Mouse (Mus musculus) liver, embryonic 13.5 days (tissue): ENCODE results near the gene Ablim1. TPM values are rescaled to one million over a fixed set of nuclear protein-coding genes. Genes with fewer than 3 reads are reported as not detected.
A peak's percentile ranks its signal among the peaks of the same experiment; 100 is the strongest.

Experiments
- ATAC-seq: fragments of 200-750 bp; cut with Nextera tagmentation; 2 replicates; pipeline ENCODE4 v1.8.0; 2017; ENCODE audit warnings: low read depth, mild to moderate bottlenecking, moderate number of reproducible peaks, moderate library complexity
- DNase-seq: peaks from one replicate; pipeline ENCODE4 v3.0.0; 2022
- H3K27ac ChIP-seq: fragments of 300-500 bp; sonication (generic); 2 replicates; pipeline ENCODE4 v1.5.1; 2015; ENCODE audit warnings: moderate library complexity, mild to moderate bottlenecking, inconsistent platforms
- H3K27me3 ChIP-seq: fragments of 300-500 bp; sonication (generic); 2 replicates; pipeline ENCODE4 v1.6.1; 2015; ENCODE audit warnings: mild to moderate bottlenecking, inconsistent platforms
- H3K36me3 ChIP-seq: fragments of 300-500 bp; sonication (generic); 2 replicates; pipeline ENCODE4 v1.6.1; 2015; ENCODE audit warnings: mild to moderate bottlenecking, inconsistent platforms
- H3K4me1 ChIP-seq: fragments of 300-500 bp; sonication (generic); replicated peaks from 2 replicates; pipeline ENCODE4 v1.6.1; 2015; ENCODE audit warnings: inconsistent platforms
- H3K4me2 ChIP-seq: fragments of 300-500 bp; sonication (generic); 2 replicates; pipeline ENCODE4 v1.6.1; 2015; ENCODE audit warnings: inconsistent platforms, mild to moderate bottlenecking, moderate library complexity
- H3K4me3 ChIP-seq: fragments of 300-500 bp; sonication (generic); replicated peaks from 2 replicates; pipeline ENCODE4 v1.5.1; 2015; ENCODE audit warnings: mild to moderate bottlenecking, inconsistent platforms
- H3K9ac ChIP-seq: fragments of 300-500 bp; sonication (generic); 2 replicates; pipeline ENCODE4 v1.6.1; 2015; ENCODE audit warnings: mild to moderate bottlenecking, inconsistent platforms
- H3K9me3 ChIP-seq: fragments of 300-500 bp; sonication (generic); replicated peaks from 2 replicates; pipeline ENCODE4 v1.6.1; 2016; ENCODE audit warnings: inconsistent platforms
- WGBS: fragments of 180-500 bp; shearing (Covaris S2); methylation state at CpG from one replicate; pipeline ENCODE4 v1.1.7; 2015; ENCODE audit not compliant: insufficient replicate concordance; 5-methylcytosine and 5-hydroxymethylcytosine counted together
- polyA plus RNA-seq: library from polyadenylated mRNA; unstranded; fragments of >200 nt; fragmentation: Nextera tagmentation; extraction: Ambion mirVana; gene quantifications from 2 replicates; pipeline ENCODE4 v1.2.1, GENCODE M21; 2015

The Ablim1 gene
- polyA plus RNA-seq, 1 experiment from 2014 or later, result 4.8 TPM

GRCm38 (mm10) chr19:57017785-57018179, 296.9 kb downstream of the Ablim1 start:
- no peaks in the 10 kb centered on the region for H3K4me1 ChIP-seq
- WGBS, result 51% methylated on average over 8 of the region's 8 CpGs
- no peak overlapping the region for H3K4me2 ChIP-seq
- no peak overlapping the region for H3K27ac ChIP-seq
- ATAC-seq (no peak), DNase-seq (no peak)
- H3K36me3 ChIP-seq, result no peaks in the 10 kb centered on the region
- no peak overlapping the region for H3K9ac ChIP-seq
- H3K27me3 ChIP-seq, result peaks cover 16% of the 10 kb centered on the region; the same call in 1 of the 2 replicates
- H3K9me3 ChIP-seq, result no peaks in the 10 kb centered on the region
- H3K4me3 ChIP-seq, result no peak overlapping the region

DNA sequence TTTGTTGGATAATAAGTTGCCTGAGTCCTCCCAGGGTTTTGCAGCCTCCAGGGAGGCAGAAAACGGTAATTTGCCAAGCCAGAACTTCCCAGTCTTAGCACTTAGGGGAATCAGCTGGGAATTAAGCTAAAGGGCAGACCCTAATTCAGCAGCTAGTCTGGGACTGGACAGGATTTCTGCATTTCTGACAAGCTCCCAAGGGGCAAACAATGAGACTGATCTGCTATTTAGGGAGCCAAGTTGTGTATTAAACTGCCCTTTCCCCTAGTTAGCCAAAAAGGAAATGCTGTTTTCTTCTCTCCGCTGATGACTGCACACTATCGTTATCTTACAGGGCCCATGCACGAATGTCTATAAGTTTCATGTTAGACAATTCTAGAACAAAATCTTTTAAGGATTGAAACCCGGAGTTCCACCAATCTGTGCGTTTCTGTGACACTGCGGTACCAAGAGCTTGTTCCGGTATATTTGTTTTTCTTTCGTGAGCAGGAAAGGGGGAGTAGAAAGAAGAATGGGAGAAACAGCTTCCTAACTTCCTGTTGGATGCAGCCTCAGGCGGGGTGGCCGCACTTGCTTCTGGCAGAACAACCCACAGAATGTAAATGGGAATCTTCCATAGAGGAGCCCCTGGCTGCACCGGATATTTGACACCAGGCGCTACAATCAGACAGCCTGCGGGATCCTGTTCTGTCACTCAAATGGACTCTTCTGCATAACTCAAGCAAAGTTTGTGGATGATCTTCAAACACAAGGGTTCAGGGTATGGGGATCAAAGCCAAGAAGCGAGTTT, 297.5 kb downstream of the Ablim1 start:
- WGBS, result 22% methylated on average over 15 of the region's 15 CpGs
- no peak overlapping the region for H3K27ac ChIP-seq
- H3K4me2 ChIP-seq, result no peak overlapping the region
- H3K9me3 ChIP-seq, result no peaks in the 10 kb centered on the region
- H3K27me3 ChIP-seq, result peaks cover 16% of the 10 kb centered on the region; the same call in 1 of the 2 replicates
- no peak for DNase-seq
- no peaks in the 10 kb centered on the region for H3K4me1 ChIP-seq
- H3K36me3 ChIP-seq, result no peaks in the 10 kb centered on the region
- H3K4me3 ChIP-seq, result no peak overlapping the region
- no peak for ATAC-seq
- H3K9ac ChIP-seq, result no peak overlapping the region

GRCm38 (mm10) chr19:57014808-57015207, 299.9 kb downstream of the Ablim1 start:
- Histone ChIP-seq H3K4me3 (no peak overlapping the region), H3K9ac (no peak overlapping the region), H3K36me3 (no peaks in the 10 kb centered on the region), H3K27ac (no peak overlapping the region), H3K4me2 (no peak overlapping the region), H3K9me3 (no peaks in the 10 kb centered on the region), H3K4me1 (no peaks in the 10 kb centered on the region), H3K27me3 (peaks cover 19% of the 10 kb centered on the region)
- DNase-seq (no peak), ATAC-seq (no peak)
- WGBS, result 66% methylated on average over 3 of the region's 3 CpGs

GRCm38 (mm10) chr19:57013271-57013677, 301.4 kb downstream of the Ablim1 start:
- Histone ChIP-seq H3K27ac (no peak overlapping the region), H3K36me3 (no peaks in the 10 kb centered on the region), H3K4me2 (no peak overlapping the region), H3K9ac (no peak overlapping the region), H3K27me3 (peaks cover 31% of the 10 kb centered on the region), H3K9me3 (no peaks in the 10 kb centered on the region), H3K4me3 (no peak overlapping the region), H3K4me1 (no peaks in the 10 kb centered on the region)
- ATAC-seq, result no peak
- WGBS, result 48% methylated on average over 6 of the region's 6 CpGs
- DNase-seq, result no peak

- Histone ChIP-seq H3K9ac (no peak overlapping the region), H3K9me3 (no peaks in the 10 kb centered on the region), H3K36me3 (no peaks in the 10 kb centered on the region), H3K27ac (no peak overlapping the region), H3K4me3 (no peak overlapping the region), H3K27me3 (peaks cover 39% of the 10 kb centered on the region), H3K4me1 (peaks cover 4% of the 10 kb centered on the region), H3K4me2 (no peak overlapping the region)
- no peak for ATAC-seq
- WGBS, result 19% methylated on average over 3 of the region's 3 CpGs
- no peak for DNase-seq
Measured at GRCm38 (mm10) chr19:57012068-57012467, 302.7 kb downstream of the Ablim1 start.

DNA sequence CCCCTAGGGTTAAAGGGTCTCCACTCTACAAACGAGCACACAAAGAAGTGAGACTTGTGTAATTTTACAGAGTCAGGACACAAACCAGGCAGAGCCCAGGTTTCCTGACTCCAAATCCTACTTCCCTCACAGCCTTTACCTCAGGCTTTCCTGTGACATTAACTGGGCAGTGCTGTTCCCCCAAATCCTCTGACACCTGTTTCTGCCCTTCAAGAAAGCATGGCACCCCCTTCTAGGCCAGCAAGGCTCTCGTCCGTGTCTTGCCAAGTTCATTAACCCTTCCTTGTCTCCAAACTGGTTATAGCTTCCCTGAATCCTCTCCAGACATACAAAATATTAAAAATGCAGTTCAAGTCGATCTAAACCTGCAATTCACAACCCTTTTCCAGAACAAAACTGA, 304.7 kb downstream of the Ablim1 start:
- Histone ChIP-seq H3K4me3 (no peak overlapping the region), H3K4me1 (peaks cover 4% of the 10 kb centered on the region), H3K4me2 (no peak overlapping the region), H3K9ac (no peak overlapping the region), H3K36me3 (no peaks in the 10 kb centered on the region), H3K27ac (no peak overlapping the region), H3K9me3 (no peaks in the 10 kb centered on the region), H3K27me3 (peaks cover 36% of the 10 kb centered on the region)
- 42% methylated on average over 4 of the region's 4 CpGs for WGBS
- DNase-seq (no peak), ATAC-seq (no peak)

DNA sequence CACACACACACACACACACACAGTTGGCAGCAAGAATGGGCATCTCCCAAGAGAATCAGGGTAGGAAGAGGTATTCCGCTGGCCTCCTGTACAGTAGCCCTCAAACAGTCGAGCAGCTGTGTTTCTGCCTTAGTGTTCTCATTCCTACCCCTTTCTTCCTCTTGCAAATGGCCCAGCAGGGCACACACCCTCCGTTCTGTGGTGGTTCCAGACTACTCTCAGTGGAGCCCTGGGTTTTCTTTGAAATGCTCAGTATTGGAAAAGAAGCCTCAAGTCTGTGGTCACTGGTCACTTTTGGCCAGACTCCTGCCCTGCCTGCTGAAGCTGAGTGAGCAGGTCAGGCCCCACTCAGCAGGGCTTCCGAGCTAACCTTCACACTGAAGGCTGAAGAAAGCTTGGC, 305.1 kb downstream of the Ablim1 start:
- no peak overlapping the region for H3K9ac ChIP-seq
- no peak for ATAC-seq
- H3K9me3 ChIP-seq, result no peaks in the 10 kb centered on the region
- H3K4me2 ChIP-seq, result no peak overlapping the region
- no peaks in the 10 kb centered on the region for H3K36me3 ChIP-seq
- WGBS, result 54% methylated on average over 4 of the region's 4 CpGs
- H3K27ac ChIP-seq, result no peak overlapping the region
- no peak for DNase-seq
- H3K4me1 ChIP-seq, result peaks cover 4% of the 10 kb centered on the region
- no peak overlapping the region for H3K4me3 ChIP-seq
- peaks cover 36% of the 10 kb centered on the region for H3K27me3 ChIP-seq

GRCm38 (mm10) chr19:57007781-57008710, 306.7 kb downstream of the Ablim1 start, which contains the start of gene Afap1l2:
Afap1l2 (minus strand) TSS chr19:57008228.
- peak within 1 kb of the TSS; percentile 58 for H3K4me2 ChIP-seq
- no peak for ATAC-seq
- peak within 1 kb of the TSS; percentile 49 for H3K4me3 ChIP-seq
- peak within 1 kb of the TSS; percentile 26; the same call in 1 of the 2 replicates for H3K9ac ChIP-seq
- DNase-seq, result no peak
- H3K4me1 ChIP-seq, result peaks cover 4% of the 10 kb centered on the region
- H3K27ac ChIP-seq, result no peak within 1 kb of the TSS
- H3K27me3 ChIP-seq, result peaks cover 36% of the 10 kb centered on the region
- H3K36me3 ChIP-seq, result no peaks in the 10 kb centered on the region
- H3K9me3 ChIP-seq, result no peaks in the 10 kb centered on the region
- WGBS, result 3% methylated on average over 68 of the region's 68 CpGs

DNA sequence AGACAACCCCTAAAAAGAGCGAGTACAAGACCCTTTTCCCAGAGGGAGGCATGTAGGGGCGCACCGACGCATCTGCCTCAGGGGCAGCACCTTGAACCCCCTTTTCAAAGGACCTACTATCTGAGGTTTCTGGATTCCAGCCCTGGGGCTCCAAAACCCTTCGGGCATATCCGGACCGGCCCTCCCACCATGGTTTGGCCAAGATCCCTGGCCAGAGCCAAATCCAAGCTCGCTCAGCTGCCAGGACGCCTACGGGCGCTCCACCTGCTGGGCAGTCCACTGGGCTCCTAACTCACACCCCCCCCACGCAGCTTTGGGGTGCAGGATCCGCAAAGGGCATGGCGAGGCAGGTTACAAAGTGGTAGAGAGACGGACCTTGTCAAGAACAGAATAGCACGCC, 307.4 kb downstream of the Ablim1 start:
- Histone ChIP-seq H3K4me1 (peaks cover 4% of the 10 kb centered on the region), H3K9me3 (no peaks in the 10 kb centered on the region), H3K27ac (no peak overlapping the region), H3K9ac (no peak overlapping the region), H3K36me3 (no peaks in the 10 kb centered on the region), H3K27me3 (peaks cover 36% of the 10 kb centered on the region), H3K4me2 (peak overlapping the region; percentile 58), H3K4me3 (peak overlapping the region; percentile 49)
- ATAC-seq (no peak), DNase-seq (no peak)
- WGBS, result 65% methylated on average over 16 of the region's 16 CpGs

GRCm38 (mm10) chr19:57006841-57007240, 307.9 kb downstream of the Ablim1 start:
- no peak for ATAC-seq
- H3K27me3 ChIP-seq, result peaks cover 36% of the 10 kb centered on the region

GRCm38 (mm10) chr19:57005062-57005461, 309.7 kb downstream of the Ablim1 start:
- H3K4me3 ChIP-seq, result no peak overlapping the region
- peaks cover 35% of the 10 kb centered on the region for H3K27me3 ChIP-seq
- no peak for DNase-seq
- no peak for ATAC-seq
- no peaks in the 10 kb centered on the region for H3K9me3 ChIP-seq
- H3K27ac ChIP-seq, result no peak overlapping the region
- H3K4me1 ChIP-seq, result peaks cover 4% of the 10 kb centered on the region
- WGBS, result 76% methylated on average over 4 of the region's 4 CpGs
- no peak overlapping the region for H3K9ac ChIP-seq
- no peaks in the 10 kb centered on the region for H3K36me3 ChIP-seq
- no peak overlapping the region for H3K4me2 ChIP-seq

More at GRCm38 (mm10) chr19:57006841-57007240, 307.9 kb downstream of the Ablim1 start:
- H3K36me3 ChIP-seq, result no peaks in the 10 kb centered on the region
- DNase-seq, result no peak
- no peaks in the 10 kb centered on the region for H3K9me3 ChIP-seq
- 61% methylated on average over 13 of the region's 13 CpGs for WGBS
- peak overlapping the region; percentile 49; the same call in 1 of the 2 replicates for H3K4me3 ChIP-seq
- H3K9ac ChIP-seq, result no peak overlapping the region
- H3K27ac ChIP-seq, result no peak overlapping the region
- peaks cover 4% of the 10 kb centered on the region for H3K4me1 ChIP-seq
- H3K4me2 ChIP-seq, result peak overlapping the region; percentile 6; the same call in 1 of the 2 replicates
